1 mouse cellular context compared by ENCODE assay signal in genomic region chr5:100643991-100644535, GRCm38 (mm10).
TF ChIP-seq lines count a peak whose summit lies in the region.

No protein-coding gene starts in this region.

TF ChIP-seq in MEL, 35 proteins besides CTCF, POLR2A, EP300 and RAD21 (continued from another document):
- TF ChIP-seq UBTF (IDR thresholded peaks at IDR 0.05; ENCODE audit: borderline replicate concordance, insufficient read depth, low read depth, low read length): no peak
